Mouse (Mus musculus): ENCODE measurements at regions not wholly inside any gene's neighbourhood (a gene's known extent, or its start where the extent isn't known, plus 50 kb on each side); places are given as distances from the start of the nearest gene placed in this dataset.

GRCm38 (mm10) chr2:9348982-9349381 lies 532.1 kb upstream of the 4930412O13Rik start:
- DNase-seq (ENCODE audit: extremely low read depth, low read depth, low spot score) = no peak
- H3K79me2 ChIP-seq (ENCODE audit: control insufficient read depth, insufficient read depth, low read length) = no peaks in the 10 kb centered on the region
- H3K36me3 ChIP-seq (ENCODE audit: control insufficient read depth, insufficient read depth, low read length) = no peaks in the 10 kb centered on the region
- H3K27me3 ChIP-seq (ENCODE audit: control insufficient read depth, insufficient read depth, low read length) = no peaks in the 10 kb centered on the region
- H3K4me3 ChIP-seq (ENCODE audit: insufficient read depth, low read depth, low read length) = no peak overlapping the region
- 65% methylated on average over 4 of the region's 4 CpGs for WGBS
- H3K4me1 ChIP-seq (ENCODE audit: control insufficient read depth, insufficient read depth, low read length) = no peaks in the 10 kb centered on the region
- no peak overlapping the region for H3K9ac ChIP-seq (ENCODE audit: low read depth, low read length)
- H3K27ac ChIP-seq (replicated peaks; ENCODE audit: insufficient read depth, low read depth, low read length) = no peak overlapping the region
- TF ChIP-seq POLR2A (IDR thresholded peaks at IDR 0.05; ENCODE audit: extremely low read depth, insufficient read depth, low read length) = no peak

GRCm38 (mm10) chr2:9349994-9350393 lies 531.1 kb upstream of the 4930412O13Rik start:
- Histone ChIP-seq H3K9ac (ENCODE audit: low read depth, low read length) (no peak overlapping the region), H3K27ac (replicated peaks; ENCODE audit: insufficient read depth, low read depth, low read length) (no peak overlapping the region), H3K79me2 (ENCODE audit: control insufficient read depth, insufficient read depth, low read length) (no peaks in the 10 kb centered on the region), H3K27me3 (ENCODE audit: control insufficient read depth, insufficient read depth, low read length) (no peaks in the 10 kb centered on the region), H3K4me3 (ENCODE audit: insufficient read depth, low read depth, low read length) (no peak overlapping the region), H3K36me3 (ENCODE audit: control insufficient read depth, insufficient read depth, low read length) (no peaks in the 10 kb centered on the region), H3K4me1 (ENCODE audit: control insufficient read depth, insufficient read depth, low read length) (no peaks in the 10 kb centered on the region)
- 50% methylated on average over 1 of the region's 1 CpGs for WGBS
- no peak for DNase-seq (ENCODE audit: extremely low read depth, low read depth, low spot score)
- TF ChIP-seq CTCF (IDR thresholded peaks at IDR 0.05; ENCODE audit: low read depth, low read length) (no peak), POLR2A (IDR thresholded peaks at IDR 0.05; ENCODE audit: extremely low read depth, insufficient read depth, low read length) (no peak)

GRCm38 (mm10) chr2:9352190-9352589 lies 528.9 kb upstream of the 4930412O13Rik start:
- 76% methylated on average over 7 of the region's 7 CpGs for WGBS
- H3K79me2 ChIP-seq (ENCODE audit: control insufficient read depth, insufficient read depth, low read length) = no peaks in the 10 kb centered on the region
- H3K4me1 ChIP-seq (ENCODE audit: control insufficient read depth, insufficient read depth, low read length) = no peaks in the 10 kb centered on the region
- H3K4me3 ChIP-seq (ENCODE audit: insufficient read depth, low read depth, low read length) = no peak overlapping the region
- H3K27ac ChIP-seq (replicated peaks; ENCODE audit: insufficient read depth, low read depth, low read length) = no peak overlapping the region
- H3K27me3 ChIP-seq (ENCODE audit: control insufficient read depth, insufficient read depth, low read length) = no peaks in the 10 kb centered on the region
- H3K9ac ChIP-seq (ENCODE audit: low read depth, low read length) = no peak overlapping the region
- TF ChIP-seq CTCF (IDR thresholded peaks at IDR 0.05; ENCODE audit: low read depth, low read length) = no peak
- TF ChIP-seq POLR2A (IDR thresholded peaks at IDR 0.05; ENCODE audit: extremely low read depth, insufficient read depth, low read length) = no peak
- no peaks in the 10 kb centered on the region for H3K36me3 ChIP-seq (ENCODE audit: control insufficient read depth, insufficient read depth, low read length)
- no peak for DNase-seq (ENCODE audit: extremely low read depth, low read depth, low spot score)

GRCm38 (mm10) chr2:9360020-9360419 lies 521.0 kb upstream of the 4930412O13Rik start:
- Histone ChIP-seq H3K4me1 (ENCODE audit: control insufficient read depth, insufficient read depth, low read length) (no peaks in the 10 kb centered on the region), H3K9ac (ENCODE audit: low read depth, low read length) (no peak overlapping the region), H3K36me3 (ENCODE audit: control insufficient read depth, insufficient read depth, low read length) (no peaks in the 10 kb centered on the region), H3K4me3 (ENCODE audit: insufficient read depth, low read depth, low read length) (no peak overlapping the region), H3K27ac (replicated peaks; ENCODE audit: insufficient read depth, low read depth, low read length) (no peak overlapping the region), H3K27me3 (ENCODE audit: control insufficient read depth, insufficient read depth, low read length) (no peaks in the 10 kb centered on the region), H3K79me2 (ENCODE audit: control insufficient read depth, insufficient read depth, low read length) (no peaks in the 10 kb centered on the region)
- no peak for DNase-seq (ENCODE audit: extremely low read depth, low read depth, low spot score)
- WGBS = 85% methylated on average over 4 of the region's 4 CpGs
- no peak for TF ChIP-seq CTCF (IDR thresholded peaks at IDR 0.05; ENCODE audit: low read depth, low read length)
- TF ChIP-seq POLR2A (IDR thresholded peaks at IDR 0.05; ENCODE audit: extremely low read depth, insufficient read depth, low read length) = no peak

- Histone ChIP-seq H3K9ac (ENCODE audit: low read depth, low read length) (no peak overlapping the region), H3K79me2 (ENCODE audit: control insufficient read depth, insufficient read depth, low read length) (no peaks in the 10 kb centered on the region), H3K27me3 (ENCODE audit: control insufficient read depth, insufficient read depth, low read length) (no peaks in the 10 kb centered on the region), H3K36me3 (ENCODE audit: control insufficient read depth, insufficient read depth, low read length) (no peaks in the 10 kb centered on the region), H3K4me1 (ENCODE audit: control insufficient read depth, insufficient read depth, low read length) (no peaks in the 10 kb centered on the region), H3K27ac (replicated peaks; ENCODE audit: insufficient read depth, low read depth, low read length) (no peak overlapping the region), H3K4me3 (ENCODE audit: insufficient read depth, low read depth, low read length) (no peak overlapping the region)
- WGBS = 89% methylated on average over 8 of the region's 8 CpGs
- no peak for DNase-seq (ENCODE audit: extremely low read depth, low read depth, low spot score)
- no peak for TF ChIP-seq POLR2A (IDR thresholded peaks at IDR 0.05; ENCODE audit: extremely low read depth, insufficient read depth, low read length)
- no peak for TF ChIP-seq CTCF (IDR thresholded peaks at IDR 0.05; ENCODE audit: low read depth, low read length)
Measured at GRCm38 (mm10) chr2:9367801-9368584, 513.1 kb upstream of the 4930412O13Rik start.

- no peaks in the 10 kb centered on the region for H3K4me1 ChIP-seq (ENCODE audit: control insufficient read depth, insufficient read depth, low read length)
- H3K27ac ChIP-seq (replicated peaks; ENCODE audit: insufficient read depth, low read depth, low read length) = no peak overlapping the region
- H3K79me2 ChIP-seq (ENCODE audit: control insufficient read depth, insufficient read depth, low read length) = no peaks in the 10 kb centered on the region
- H3K9ac ChIP-seq (ENCODE audit: low read depth, low read length) = no peak overlapping the region
- no peaks in the 10 kb centered on the region for H3K36me3 ChIP-seq (ENCODE audit: control insufficient read depth, insufficient read depth, low read length)
- 76% methylated on average over 4 of the region's 4 CpGs for WGBS
- no peak overlapping the region for H3K4me3 ChIP-seq (ENCODE audit: insufficient read depth, low read depth, low read length)
- no peak for TF ChIP-seq POLR2A (IDR thresholded peaks at IDR 0.05; ENCODE audit: extremely low read depth, insufficient read depth, low read length)
- TF ChIP-seq CTCF (IDR thresholded peaks at IDR 0.05; ENCODE audit: low read depth, low read length) = no peak
- no peak for DNase-seq (ENCODE audit: extremely low read depth, low read depth, low spot score)
- H3K27me3 ChIP-seq (ENCODE audit: control insufficient read depth, insufficient read depth, low read length) = no peaks in the 10 kb centered on the region
Measured at GRCm38 (mm10) chr2:9369572-9369971, 511.5 kb upstream of the 4930412O13Rik start.
